Mouse (Mus musculus) embryonic facial prominence, embryonic 15.5 days (tissue): Measurements from ENCODE around the gene Sarnp. TPM values are rescaled to one million over a fixed set of nuclear protein-coding genes. Genes with fewer than 3 reads are reported as not detected.
A peak's percentile ranks its signal among the peaks of the same experiment; 100 is the strongest.

ENCODE experiments used
- ATAC-seq: fragments of 200-750 bp; cut with Nextera tagmentation; 2 replicates; pipeline ENCODE4 v1.8.0; 2017; ENCODE audit warnings: low read depth, moderate TSS enrichment; ENCODE audit not compliant: insufficient number of reproducible peaks, low FRiP score, low TSS enrichment
- H3K27ac ChIP-seq: fragments of 300-500 bp; sonication (generic); replicated peaks from 2 replicates; pipeline ENCODE4 v1.5.1; 2015; ENCODE audit warnings: mild to moderate bottlenecking, inconsistent platforms
- H3K27me3 ChIP-seq: fragments of 300-500 bp; sonication (generic); 2 replicates; pipeline ENCODE4 v1.6.1; 2015; ENCODE audit warnings: inconsistent platforms
- H3K36me3 ChIP-seq: fragments of 300-500 bp; sonication (generic); 2 replicates; pipeline ENCODE4 v1.6.1; 2015; ENCODE audit warnings: mild to moderate bottlenecking, inconsistent platforms
- H3K4me1 ChIP-seq: fragments of 300-500 bp; sonication (generic); 2 replicates; pipeline ENCODE4 v1.6.1; 2015; ENCODE audit warnings: inconsistent platforms
- H3K4me2 ChIP-seq: fragments of 300-500 bp; sonication (generic); replicated peaks from 2 replicates; pipeline ENCODE4 v1.6.1; 2015; ENCODE audit warnings: mild to moderate bottlenecking, inconsistent platforms
- H3K4me3 ChIP-seq: fragments of 300-500 bp; sonication (generic); replicated peaks from 2 replicates; pipeline ENCODE4 v1.5.1; 2015; ENCODE audit warnings: mild to moderate bottlenecking, inconsistent platforms
- H3K9ac ChIP-seq: fragments of 300-500 bp; sonication (generic); 2 replicates; pipeline ENCODE4 v1.6.1; 2015; ENCODE audit warnings: inconsistent platforms
- H3K9me3 ChIP-seq: fragments of 300-500 bp; sonication (generic); replicated peaks from 2 replicates; pipeline ENCODE4 v1.6.1; 2016; ENCODE audit warnings: inconsistent platforms
- WGBS: fragments of 180-500 bp; shearing (Covaris S2); methylation state at CpG from one replicate; pipeline ENCODE4 v1.1.7; 2015; 5-methylcytosine and 5-hydroxymethylcytosine counted together
- polyA plus RNA-seq: library from polyadenylated mRNA; unstranded; fragments of >200 nt; fragmentation: Nextera tagmentation; extraction: Ambion mirVana; gene quantifications from 2 replicates; pipeline ENCODE4 v1.2.1, GENCODE M21; 2015

Sarnp gene
- polyA plus RNA-seq, 1 experiment from 2014 or later: 196 TPM

- no peak for ATAC-seq
- Histone ChIP-seq H3K27me3 (no peaks in the 10 kb centered on the region), H3K4me3 (no peak overlapping the region), H3K4me1 (no peaks in the 10 kb centered on the region), H3K9me3 (no peaks in the 10 kb centered on the region), H3K27ac (no peak overlapping the region), H3K36me3 (peaks cover 32% of the 10 kb centered on the region), H3K4me2 (no peak overlapping the region), H3K9ac (no peak overlapping the region)
These were observed 44.0 kb downstream of the Sarnp start for GRCm38 (mm10) chr10:128861176-128861575.

- H3K36me3 ChIP-seq: peaks cover 31% of the 10 kb centered on the region
- no peak overlapping the region for H3K9ac ChIP-seq
- H3K4me1 ChIP-seq: no peaks in the 10 kb centered on the region
- H3K9me3 ChIP-seq: no peaks in the 10 kb centered on the region
- no peaks in the 10 kb centered on the region for H3K27me3 ChIP-seq
- H3K4me2 ChIP-seq: no peak overlapping the region
- no peak for ATAC-seq
- WGBS: 86% methylated on average over 3 of the region's 3 CpGs
- no peak overlapping the region for H3K4me3 ChIP-seq
- H3K27ac ChIP-seq: no peak overlapping the region
These were observed 48.9 kb downstream of the Sarnp start for GRCm38 (mm10) chr10:128866042-128866441.

- H3K9ac ChIP-seq: no peak overlapping the region
- WGBS: 96% methylated on average over 1 of the region's 1 CpGs
- no peaks in the 10 kb centered on the region for H3K9me3 ChIP-seq
- no peaks in the 10 kb centered on the region for H3K4me1 ChIP-seq
- no peak overlapping the region for H3K4me3 ChIP-seq
- H3K36me3 ChIP-seq: peaks cover 34% of the 10 kb centered on the region
- no peak for ATAC-seq
- no peaks in the 10 kb centered on the region for H3K27me3 ChIP-seq
- no peak overlapping the region for H3K4me2 ChIP-seq
- H3K27ac ChIP-seq: no peak overlapping the region
These were observed 49.4 kb downstream of the Sarnp start for GRCm38 (mm10) chr10:128866518-128866917.

GRCm38 (mm10) chr10:128870341-128870740 lies 53.2 kb downstream of the Sarnp start:
- Histone ChIP-seq H3K4me1 (no peaks in the 10 kb centered on the region), H3K27me3 (no peaks in the 10 kb centered on the region), H3K9ac (no peak overlapping the region), H3K4me3 (no peak overlapping the region), H3K9me3 (no peaks in the 10 kb centered on the region), H3K36me3 (peaks cover 57% of the 10 kb centered on the region), H3K4me2 (no peak overlapping the region), H3K27ac (no peak overlapping the region)
- no peak for ATAC-seq
- 82% methylated on average over 3 of the region's 3 CpGs for WGBS

- H3K4me1 ChIP-seq: no peaks in the 10 kb centered on the region
- no peak for ATAC-seq
- no peaks in the 10 kb centered on the region for H3K27me3 ChIP-seq
- no peaks in the 10 kb centered on the region for H3K9me3 ChIP-seq
- H3K4me2 ChIP-seq: no peak overlapping the region
- H3K27ac ChIP-seq: no peak overlapping the region
- H3K36me3 ChIP-seq: peaks cover 50% of the 10 kb centered on the region
- no peak overlapping the region for H3K4me3 ChIP-seq
- no peak overlapping the region for H3K9ac ChIP-seq
These were observed 61.2 kb downstream of the Sarnp start for GRCm38 (mm10) chr10:128878291-128878690.

- H3K4me1 ChIP-seq: no peaks in the 10 kb centered on the region
- peaks cover 44% of the 10 kb centered on the region for H3K36me3 ChIP-seq
- no peak overlapping the region for H3K9ac ChIP-seq
- no peak for ATAC-seq
- WGBS: 86% methylated on average over 2 of the region's 2 CpGs
- H3K27ac ChIP-seq: no peak overlapping the region
- no peak overlapping the region for H3K4me3 ChIP-seq
- no peaks in the 10 kb centered on the region for H3K9me3 ChIP-seq
- H3K4me2 ChIP-seq: no peak overlapping the region
- no peaks in the 10 kb centered on the region for H3K27me3 ChIP-seq
These were observed 61.7 kb downstream of the Sarnp start for GRCm38 (mm10) chr10:128878811-128879210.

- no peak for ATAC-seq
- Histone ChIP-seq H3K4me2 (no peak overlapping the region), H3K27ac (no peak overlapping the region), H3K9me3 (no peaks in the 10 kb centered on the region), H3K9ac (no peak overlapping the region), H3K4me1 (peaks cover 4% of the 10 kb centered on the region; the same call in 1 of the 2 replicates), H3K36me3 (peaks cover 41% of the 10 kb centered on the region), H3K27me3 (no peaks in the 10 kb centered on the region), H3K4me3 (no peak overlapping the region)
- 90% methylated on average over 5 of the region's 5 CpGs for WGBS
These were observed 64.9 kb downstream of the Sarnp start for GRCm38 (mm10) chr10:128882067-128882466.

GRCm38 (mm10) chr10:128888941-128889827 lies 72.1 kb downstream of the Sarnp start:
- H3K27ac ChIP-seq: 0 out of 2 replicates have a peak overlapping the region, but pooled peaks have one; percentile 23
- H3K4me1 ChIP-seq: peaks cover 37% of the 10 kb centered on the region
- no peaks in the 10 kb centered on the region for H3K27me3 ChIP-seq
- H3K9me3 ChIP-seq: no peaks in the 10 kb centered on the region
- H3K4me3 ChIP-seq: peak overlapping the region; percentile 30
- no peak overlapping the region for H3K9ac ChIP-seq
- peak overlapping the region; percentile 86 for H3K4me2 ChIP-seq
- peaks cover 22% of the 10 kb centered on the region for H3K36me3 ChIP-seq
- ATAC-seq: peak; percentile 24
- WGBS: 2% methylated on average over 7 of the region's 7 CpGs

GRCm38 (mm10) chr10:128889846-128890245 lies 72.7 kb downstream of the Sarnp start:
- peaks cover 17% of the 10 kb centered on the region for H3K36me3 ChIP-seq
- peak overlapping the region; percentile 86 for H3K4me2 ChIP-seq
- no peak overlapping the region for H3K9ac ChIP-seq
- no peaks in the 10 kb centered on the region for H3K27me3 ChIP-seq
- H3K4me3 ChIP-seq: peak overlapping the region; percentile 77
- ATAC-seq: no peak
- 38% methylated on average over 1 of the region's 2 CpGs for WGBS
- H3K4me1 ChIP-seq: peaks cover 37% of the 10 kb centered on the region
- H3K9me3 ChIP-seq: no peaks in the 10 kb centered on the region
- 0 out of 2 replicates have a peak overlapping the region, but pooled peaks have one; percentile 23 for H3K27ac ChIP-seq

GRCm38 (mm10) chr10:128890383-128891295 lies 73.5 kb downstream of the Sarnp start:
- Histone ChIP-seq H3K9ac (peak overlapping the region; percentile 72), H3K4me2 (peak overlapping the region; percentile 86), H3K9me3 (no peaks in the 10 kb centered on the region), H3K4me3 (peak overlapping the region; percentile 77), H3K4me1 (peaks cover 37% of the 10 kb centered on the region), H3K36me3 (peaks cover 9% of the 10 kb centered on the region; the same call in 1 of the 2 replicates), H3K27ac (peak overlapping the region; percentile 89), H3K27me3 (peaks cover 1% of the 10 kb centered on the region; the same call in 1 of the 2 replicates)
- ATAC-seq: no peak
- WGBS: under 1% methylated on average over 40 of the region's 40 CpGs
